Mouse (Mus musculus): ENCODE measurements around the gene Gm20388. TPM values are rescaled to one million over a fixed set of nuclear protein-coding genes. Genes with fewer than 3 reads are reported as not detected.

Gene Gm20388
- polyA plus RNA-seq, 1 experiment from 2014 or later = not detected

DNA sequence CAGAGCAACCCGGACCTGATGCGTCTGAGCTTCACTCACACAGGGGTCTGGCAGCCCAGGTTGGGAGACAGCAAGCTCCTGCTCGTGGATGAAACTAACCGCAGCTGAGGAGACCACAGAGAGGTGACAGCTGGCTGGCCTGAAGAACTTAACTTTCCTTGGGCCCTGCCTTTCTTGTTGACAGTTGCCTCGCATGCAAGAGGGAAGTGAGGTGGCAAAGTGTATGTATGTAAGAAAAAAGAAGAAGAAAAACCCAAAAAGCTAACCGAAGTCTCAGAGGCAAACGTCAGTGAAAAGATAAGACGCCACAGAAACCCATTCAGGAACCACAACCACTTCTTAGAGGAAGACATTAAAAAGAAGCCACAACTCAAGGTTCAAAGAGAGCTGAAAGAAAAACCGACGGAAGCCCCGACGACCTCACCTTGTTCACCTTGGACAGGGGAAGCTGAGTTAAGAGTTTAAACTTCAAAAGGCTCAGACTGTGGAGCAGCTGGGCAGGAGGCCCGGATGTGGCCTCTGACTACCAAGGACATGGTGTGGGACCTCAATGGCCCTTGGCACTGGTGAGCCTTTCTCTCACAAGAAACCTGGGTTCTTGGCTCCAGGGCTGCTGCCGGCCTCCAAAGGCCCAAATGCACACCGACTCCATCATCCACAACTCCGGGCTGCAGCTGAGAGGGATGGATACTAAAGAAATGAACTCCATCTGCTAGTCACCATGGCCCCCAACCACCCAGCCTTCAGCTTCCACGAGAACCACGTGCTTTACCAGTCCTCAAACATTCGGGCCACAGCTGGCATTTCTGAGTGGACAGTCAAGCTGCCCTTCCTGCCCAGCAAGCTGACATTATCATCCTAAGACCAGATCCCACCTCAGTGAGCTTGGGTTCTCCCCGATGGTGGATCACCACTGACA lies 1740.0 kb downstream of the Gm20388 start:
- TF ChIP-seq CTCF (IDR thresholded peaks at IDR 0.05; ENCODE audit: low read depth) (no peak), EP300 (optimal IDR thresholded peaks at IDR 0.05) (no peak)
- no peaks in the 10 kb centered on the region for H3K9me3 ChIP-seq (ENCODE audit: control insufficient read depth, low read length)
- peaks cover 8% of the 10 kb centered on the region for H3K4me1 ChIP-seq (replicated peaks; ENCODE audit: control insufficient read depth, insufficient read depth)
- peak overlapping the region; percentile 71 for H3K9ac ChIP-seq (ENCODE audit: low read length)
- H3K4me2 ChIP-seq (replicated peaks; ENCODE audit: low read depth) = peak overlapping the region; percentile 98
- H3K27ac ChIP-seq (replicated peaks) = no peak overlapping the region
- DNase-seq (ENCODE audit: low spot score) (no peak), ATAC-seq (ENCODE audit: low FRiP score, low TSS enrichment) (no peak)
- no peaks in the 10 kb centered on the region for H3K36me3 ChIP-seq (ENCODE audit: control insufficient read depth, insufficient read depth, low read length)
- peak overlapping the region; percentile 65 for H3K4me3 ChIP-seq (ENCODE audit: low read depth, low read length)
- H3K27me3 ChIP-seq (ENCODE audit: control insufficient read depth, insufficient read depth, low read length) = no peaks in the 10 kb centered on the region
- 54% methylated on average over 20 of the region's 20 CpGs for WGBS

GRCm38 (mm10) chr8:121651308-121651873 lies 1740.8 kb downstream of the Gm20388 start:
- no peak for TF ChIP-seq CTCF (IDR thresholded peaks at IDR 0.05; ENCODE audit: low read depth)
- no peak for TF ChIP-seq EP300 (optimal IDR thresholded peaks at IDR 0.05)
- H3K27me3 ChIP-seq (ENCODE audit: control insufficient read depth, insufficient read depth, low read length) = no peaks in the 10 kb centered on the region
- H3K9me3 ChIP-seq (ENCODE audit: control insufficient read depth, low read length) = no peaks in the 10 kb centered on the region
- H3K4me1 ChIP-seq (replicated peaks; ENCODE audit: control insufficient read depth, insufficient read depth) = peaks cover 8% of the 10 kb centered on the region
- no peaks in the 10 kb centered on the region for H3K36me3 ChIP-seq (ENCODE audit: control insufficient read depth, insufficient read depth, low read length)
- no peak overlapping the region; the same call in 1 of the 2 replicates for H3K27ac ChIP-seq (replicated peaks)
- DNase-seq (ENCODE audit: low spot score) (no peak), ATAC-seq (ENCODE audit: low FRiP score, low TSS enrichment) (no peak)
- peak overlapping the region; percentile 65 for H3K4me3 ChIP-seq (ENCODE audit: low read depth, low read length)
- H3K4me2 ChIP-seq (replicated peaks; ENCODE audit: low read depth) = peak overlapping the region; percentile 98
- H3K9ac ChIP-seq (ENCODE audit: low read length) = peak overlapping the region; percentile 71
- 12% methylated on average over 42 of the region's 47 CpGs for WGBS

DNA sequence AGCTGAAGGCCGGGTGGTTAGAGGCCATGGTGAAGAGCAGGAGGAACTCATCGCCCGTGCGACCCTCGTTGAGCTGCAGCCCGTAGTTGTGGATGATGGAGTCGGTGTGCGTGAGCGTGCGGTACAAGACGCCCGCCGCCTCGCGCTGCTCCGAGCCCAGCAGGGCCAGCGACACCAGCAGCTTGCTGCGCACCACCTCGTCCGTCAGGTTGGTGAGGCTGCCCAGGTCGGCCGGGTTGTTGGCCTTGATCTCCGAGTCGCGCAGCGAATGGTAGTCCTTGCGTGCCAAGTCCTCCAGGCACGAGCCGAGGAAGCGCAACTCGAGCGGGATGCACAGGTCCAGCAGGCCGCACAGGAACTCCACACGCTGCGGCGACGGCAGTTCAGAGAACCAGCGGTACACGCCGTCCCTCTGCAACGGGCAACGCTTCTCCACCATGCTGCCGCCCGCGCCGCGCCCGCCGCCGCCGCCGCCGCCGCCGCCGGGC lies 1741.3 kb downstream of the Gm20388 start:
- DNase-seq (ENCODE audit: low spot score) = peak; percentile 61
- Histone ChIP-seq H3K4me2 (replicated peaks; ENCODE audit: low read depth) (peak overlapping the region; percentile 98), H3K9ac (ENCODE audit: low read length) (peak overlapping the region; percentile 71), H3K27ac (replicated peaks) (no peak overlapping the region; the same call in 1 of the 2 replicates), H3K27me3 (ENCODE audit: control insufficient read depth, insufficient read depth, low read length) (no peaks in the 10 kb centered on the region), H3K4me1 (replicated peaks; ENCODE audit: control insufficient read depth, insufficient read depth) (peaks cover 8% of the 10 kb centered on the region), H3K4me3 (ENCODE audit: low read depth, low read length) (peak overlapping the region; percentile 65), H3K9me3 (ENCODE audit: control insufficient read depth, low read length) (no peaks in the 10 kb centered on the region), H3K36me3 (ENCODE audit: control insufficient read depth, insufficient read depth, low read length) (no peaks in the 10 kb centered on the region)
- WGBS = under 1% methylated on average over 37 of the region's 56 CpGs
- ATAC-seq (ENCODE audit: low FRiP score, low TSS enrichment) = no peak
- TF ChIP-seq EP300 (optimal IDR thresholded peaks at IDR 0.05) (no peak), CTCF (IDR thresholded peaks at IDR 0.05; ENCODE audit: low read depth) (no peak)

- Histone ChIP-seq H3K9ac (ENCODE audit: low read length) (peak within 1 kb of the TSS; percentile 88), H3K4me2 (replicated peaks; ENCODE audit: low read depth) (peak within 1 kb of the TSS; percentile 98), H3K27me3 (ENCODE audit: control insufficient read depth, insufficient read depth, low read length) (no peaks in the 10 kb centered on the region), H3K36me3 (ENCODE audit: control insufficient read depth, insufficient read depth, low read length) (no peaks in the 10 kb centered on the region), H3K4me1 (replicated peaks; ENCODE audit: control insufficient read depth, insufficient read depth) (peaks cover 8% of the 10 kb centered on the region), H3K27ac (replicated peaks) (peak within 1 kb of the TSS; percentile 93), H3K9me3 (ENCODE audit: control insufficient read depth, low read length) (no peaks in the 10 kb centered on the region), H3K4me3 (ENCODE audit: low read depth, low read length) (peak within 1 kb of the TSS; percentile 66)
- ATAC-seq (ENCODE audit: low FRiP score, low TSS enrichment) (peak; percentile 99), DNase-seq (ENCODE audit: low spot score) (peak; percentile 99)
- under 1% methylated on average over 38 of the region's 67 CpGs for WGBS
- TF ChIP-seq CTCF (IDR thresholded peaks at IDR 0.05; ENCODE audit: low read depth) (no peak), EP300 (optimal IDR thresholded peaks at IDR 0.05) (peak; percentile 95)
Observed at GRCm38 (mm10) chr8:121652774-121653323, 1742.2 kb downstream of the Gm20388 start, which contains the start of gene Zcchc14. Gene Zcchc14 (minus strand): TSS chr8:121652901.

DNA sequence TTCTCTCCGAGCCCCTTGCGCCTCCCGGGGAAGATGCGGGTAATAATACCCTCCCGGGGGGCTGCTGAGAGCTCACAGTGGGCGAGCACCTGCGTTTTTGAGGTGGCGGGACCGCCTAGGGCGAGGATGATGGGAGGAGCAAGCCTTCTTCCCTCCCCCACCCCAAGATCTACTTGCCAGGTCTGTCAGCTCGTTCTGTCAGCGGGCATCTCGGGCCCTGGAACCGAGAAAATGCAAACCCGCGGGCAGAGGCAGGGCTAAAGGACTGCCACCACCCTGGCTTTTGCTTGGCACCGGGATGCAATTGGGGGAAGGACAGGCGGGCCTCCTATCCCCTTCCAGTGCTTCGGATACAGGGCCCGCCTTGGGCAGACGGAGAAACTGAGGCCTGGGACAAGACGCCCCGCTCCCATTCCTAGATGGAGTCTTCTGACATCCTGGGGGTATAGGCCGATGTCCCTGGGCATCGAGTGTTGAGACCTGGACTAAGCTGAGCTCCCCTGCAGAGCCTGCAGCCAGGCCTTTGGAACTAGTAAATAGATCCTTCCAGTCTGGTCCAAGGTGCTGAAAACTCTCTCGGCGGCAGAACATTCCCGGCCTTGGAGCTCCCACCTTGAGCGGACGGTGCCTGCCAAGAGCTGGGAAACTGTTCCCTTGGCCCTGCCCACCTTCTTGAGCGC lies 1742.8 kb downstream of the Gm20388 start:
- Histone ChIP-seq H3K9me3 (ENCODE audit: control insufficient read depth, low read length) (no peaks in the 10 kb centered on the region), H3K4me3 (ENCODE audit: low read depth, low read length) (peak overlapping the region; percentile 66), H3K4me1 (replicated peaks; ENCODE audit: control insufficient read depth, insufficient read depth) (peaks cover 8% of the 10 kb centered on the region), H3K4me2 (replicated peaks; ENCODE audit: low read depth) (peak overlapping the region; percentile 96), H3K27me3 (ENCODE audit: control insufficient read depth, insufficient read depth, low read length) (no peaks in the 10 kb centered on the region), H3K9ac (ENCODE audit: low read length) (peak overlapping the region; percentile 84), H3K27ac (replicated peaks) (peak overlapping the region; percentile 89), H3K36me3 (ENCODE audit: control insufficient read depth, insufficient read depth, low read length) (no peaks in the 10 kb centered on the region)
- 1% methylated on average over 29 of the region's 31 CpGs for WGBS
- DNase-seq (ENCODE audit: low spot score) (peak; percentile 49), ATAC-seq (ENCODE audit: low FRiP score, low TSS enrichment) (no peak)
- TF ChIP-seq CTCF (IDR thresholded peaks at IDR 0.05; ENCODE audit: low read depth) (no peak), EP300 (optimal IDR thresholded peaks at IDR 0.05) (no peak)
